Mouse (Mus musculus): ENCODE results near the gene Olfr510.
"Not testable (repeated sequence)": the region's sequence is repeated elsewhere in the genome, so short reads cannot be mapped to it uniquely, and the experiment has no call there.

Gene Olfr510

DNA sequence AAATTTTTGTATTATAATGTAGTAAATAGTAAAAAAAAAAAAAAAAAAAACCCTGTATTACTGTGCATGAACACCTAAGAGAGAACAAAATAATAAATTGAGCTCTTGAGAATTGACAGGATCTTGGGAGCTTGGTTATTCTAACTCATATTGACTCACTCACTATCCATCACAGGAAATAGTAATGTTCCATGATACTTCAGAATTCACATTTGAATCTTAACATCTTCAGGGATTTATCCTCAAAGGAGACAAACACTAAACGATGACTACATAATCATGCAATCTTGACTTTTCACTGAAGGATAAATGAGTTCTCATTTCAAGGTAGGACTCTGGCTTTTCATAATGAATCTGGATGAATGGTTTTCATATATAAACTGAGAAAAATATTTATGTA is at the start of gene Olfr510:
TSS of gene Olfr510 (plus strand) at position 301 of the 400 bp plus-strand sequence.
- no peak for ATAC-seq (ENCODE audit: insufficient number of reproducible peaks, low FRiP score, low TSS enrichment)

DNA sequence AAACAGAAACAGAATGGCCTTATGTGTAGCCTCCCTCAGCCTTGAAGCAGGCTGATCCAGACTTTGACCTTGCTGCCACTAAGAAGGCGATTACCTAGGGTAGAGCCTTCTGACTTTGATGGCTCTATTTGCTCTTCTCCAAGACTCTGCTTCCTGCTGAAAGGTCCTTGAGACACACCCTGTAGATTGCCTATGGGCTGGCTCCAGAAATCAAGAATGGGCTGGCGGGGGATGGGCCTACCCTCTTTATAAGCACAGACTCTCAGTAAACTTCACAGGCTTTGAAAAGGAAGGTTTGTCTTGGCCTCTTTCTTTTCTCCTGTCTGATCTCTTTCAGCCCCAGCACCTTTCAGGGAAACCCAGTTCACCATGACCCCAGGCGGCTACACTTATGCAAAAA is 49.4 kb upstream of the Olfr510 start:
- not testable (repeated sequence) for ATAC-seq (ENCODE audit: insufficient number of reproducible peaks, low FRiP score, low TSS enrichment)

DNA sequence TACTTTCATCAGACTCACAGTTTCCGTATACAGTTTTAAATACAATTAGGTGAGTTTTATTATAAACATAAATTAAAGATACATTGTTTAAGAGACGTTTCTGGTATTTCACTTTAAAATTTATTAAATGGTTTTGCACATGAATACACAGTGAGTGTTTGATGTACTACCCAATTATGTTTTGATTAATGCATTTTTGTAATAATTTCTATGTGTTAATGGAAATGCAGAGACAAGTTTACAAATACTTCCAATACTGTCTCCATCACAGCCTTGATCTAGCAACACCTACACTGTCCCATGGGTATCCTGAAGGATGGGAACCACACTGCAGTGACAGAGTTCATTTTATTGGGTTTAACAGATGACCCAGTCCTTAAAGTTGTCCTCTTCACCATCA is 44.7 kb upstream of the Olfr510 start, which contains the start of gene Olfr507:
TSS of gene Olfr507 (plus strand) at position 301 of the 400 bp plus-strand sequence.
- ATAC-seq (ENCODE audit: insufficient number of reproducible peaks, low FRiP score, low TSS enrichment), result no peak

- ATAC-seq (ENCODE audit: insufficient number of reproducible peaks, low FRiP score, low TSS enrichment), result no peak
Observed at GRCm38 (mm10) chr7:108629694-108630093, 36.5 kb upstream of the Olfr510 start, which contains the start of gene Olfr508. Gene Olfr508, plus strand, starts transcription at chr7:108629994.

DNA sequence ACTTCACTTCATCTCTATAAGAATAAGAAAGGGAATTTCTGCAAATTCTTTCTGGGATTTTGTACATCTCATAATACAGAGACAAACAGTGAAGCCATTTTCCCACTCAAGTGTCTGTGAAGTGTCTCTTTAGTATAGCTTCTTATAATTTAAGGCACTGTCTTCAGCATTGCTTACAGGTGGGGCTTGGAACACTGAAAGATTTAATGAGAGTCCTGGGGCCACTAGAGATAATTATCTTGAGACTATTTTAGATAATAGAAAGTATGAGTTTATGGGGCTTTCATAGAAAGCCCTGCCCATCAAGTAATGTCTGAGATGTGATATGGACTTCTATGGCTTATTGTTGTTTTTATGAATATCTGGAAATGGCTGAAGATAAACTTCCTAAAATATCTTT is 14.4 kb upstream of the Olfr510 start, which contains the start of gene Olfr509:
TSS of gene Olfr509 (minus strand) at position 101 of the 400 bp plus-strand sequence.
- no peak for ATAC-seq (ENCODE audit: insufficient number of reproducible peaks, low FRiP score, low TSS enrichment)

- no peak for ATAC-seq (ENCODE audit: insufficient number of reproducible peaks, low FRiP score, low TSS enrichment)
Observed at GRCm38 (mm10) chr7:108662419-108662818, 3.8 kb upstream of the Olfr510 start.

DNA sequence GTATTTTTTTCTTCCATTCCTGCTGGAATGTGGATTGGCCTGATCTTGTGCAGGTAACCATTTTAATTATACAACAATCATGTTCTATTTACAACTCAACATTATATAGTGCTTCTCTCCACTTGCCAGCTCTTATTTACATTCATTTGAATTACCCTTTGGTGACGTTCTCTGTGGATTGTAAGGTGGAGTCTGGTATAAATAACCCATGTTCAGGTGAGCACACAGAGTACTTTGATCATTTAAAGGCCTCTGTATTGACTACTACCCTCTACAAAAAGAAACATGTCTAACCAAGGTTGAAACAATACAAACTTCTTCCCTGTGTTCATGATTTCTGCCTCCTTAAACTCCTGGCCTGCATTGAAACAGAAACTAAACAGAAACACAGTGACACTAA is 4.8 kb downstream of the Olfr510 start:
- ATAC-seq (ENCODE audit: insufficient number of reproducible peaks, low FRiP score, low TSS enrichment), result no peak

- ATAC-seq (ENCODE audit: insufficient number of reproducible peaks, low FRiP score, low TSS enrichment), result no peak
Observed at GRCm38 (mm10) chr7:108678886-108679285, 12.7 kb downstream of the Olfr510 start.

GRCm38 (mm10) chr7:108713020-108713419 is 46.8 kb downstream of the Olfr510 start, which contains the start of gene Olfr512:
Gene Olfr512, plus strand, starts transcription at chr7:108713320.
- ATAC-seq (ENCODE audit: insufficient number of reproducible peaks, low FRiP score, low TSS enrichment), result no peak
